Mouse (Mus musculus): ENCODE data around the gene Tnfrsf13b. TPM values are rescaled to one million over a fixed set of nuclear protein-coding genes. Genes with fewer than 3 reads are reported as not detected.
"Not testable (repeated sequence)": the region's sequence is repeated elsewhere in the genome, so short reads cannot be mapped to it uniquely, and the experiment has no call there.

The Tnfrsf13b gene
- total RNA-seq, 2 experiments from 2014 or later, result 4.0 to 7.1 TPM

DNA sequence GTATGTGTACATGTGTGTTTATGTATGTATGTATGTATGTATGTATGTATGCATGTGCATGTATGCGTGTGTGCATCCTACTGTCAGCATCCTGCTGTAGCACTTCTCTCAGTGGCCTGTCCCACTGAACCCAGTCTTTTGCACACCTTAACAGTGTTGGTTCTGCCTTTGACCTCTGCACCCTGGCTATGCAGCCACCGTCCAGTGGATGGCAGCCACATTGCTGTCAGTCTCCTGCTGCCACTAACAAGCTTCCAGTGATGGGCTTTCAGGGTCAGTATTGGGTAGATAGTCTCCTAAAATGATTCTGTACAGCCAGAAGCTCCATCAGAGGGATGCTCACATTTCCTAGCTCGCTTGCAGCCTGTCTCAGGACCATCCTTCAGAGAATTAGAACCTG, 2.7 kb upstream of the Tnfrsf13b start:
- no peak for ATAC-seq (replicated peaks; ENCODE audit: low FRiP score, poor library complexity, severe bottlenecking)

DNA sequence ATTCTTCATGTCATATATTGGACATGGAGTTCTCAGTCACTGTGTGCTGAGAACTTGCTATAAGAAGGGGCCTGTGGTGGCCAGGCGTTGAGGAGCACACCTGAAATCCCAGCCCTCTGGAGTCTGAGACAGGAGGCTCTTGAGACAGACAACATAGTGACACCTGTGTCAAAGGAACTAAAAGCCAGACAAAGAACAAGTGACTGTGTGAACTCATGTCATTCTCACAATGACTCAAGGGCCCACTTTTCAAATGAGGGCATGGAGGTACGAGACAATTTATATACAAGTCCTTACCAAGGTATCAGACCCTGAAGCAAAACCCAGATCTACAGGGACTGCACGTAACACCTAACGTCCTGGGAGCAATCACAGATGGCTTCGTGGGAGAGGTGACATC, 585 bp upstream of the Tnfrsf13b start:
- ATAC-seq (replicated peaks; ENCODE audit: low FRiP score, poor library complexity, severe bottlenecking), result no peak

DNA sequence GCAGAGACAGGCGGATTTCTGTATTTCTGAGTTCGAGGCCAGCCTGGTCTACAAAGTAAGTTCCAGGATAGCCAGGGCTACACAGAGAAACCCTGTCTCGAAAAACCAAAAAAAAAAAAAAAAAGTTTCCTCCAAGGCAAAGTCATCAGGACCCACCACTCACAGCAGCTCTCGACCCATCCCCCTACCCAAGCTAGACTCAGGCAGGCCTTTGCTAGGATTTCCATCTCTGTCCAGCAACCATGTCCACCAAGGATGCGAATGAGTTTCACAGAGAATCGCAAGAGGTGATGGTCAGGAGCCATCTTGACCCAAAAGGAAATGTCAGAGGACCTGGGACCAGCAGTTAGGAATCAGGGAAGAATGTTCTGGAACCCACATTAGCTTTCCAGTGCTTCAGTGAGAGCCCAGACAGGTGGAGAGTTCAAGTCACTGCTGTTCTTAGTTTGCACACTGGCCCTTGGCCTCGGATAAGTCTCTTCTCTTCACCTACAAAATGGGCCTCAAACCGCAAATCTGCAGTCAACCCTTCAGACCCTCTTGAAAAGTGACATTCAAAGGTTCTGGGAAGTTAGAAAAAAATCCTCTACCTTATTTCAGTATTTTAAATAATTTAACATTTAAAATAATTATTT, 983 bp downstream of the Tnfrsf13b start:
- no peak for ATAC-seq (replicated peaks; ENCODE audit: low FRiP score, poor library complexity, severe bottlenecking)

DNA sequence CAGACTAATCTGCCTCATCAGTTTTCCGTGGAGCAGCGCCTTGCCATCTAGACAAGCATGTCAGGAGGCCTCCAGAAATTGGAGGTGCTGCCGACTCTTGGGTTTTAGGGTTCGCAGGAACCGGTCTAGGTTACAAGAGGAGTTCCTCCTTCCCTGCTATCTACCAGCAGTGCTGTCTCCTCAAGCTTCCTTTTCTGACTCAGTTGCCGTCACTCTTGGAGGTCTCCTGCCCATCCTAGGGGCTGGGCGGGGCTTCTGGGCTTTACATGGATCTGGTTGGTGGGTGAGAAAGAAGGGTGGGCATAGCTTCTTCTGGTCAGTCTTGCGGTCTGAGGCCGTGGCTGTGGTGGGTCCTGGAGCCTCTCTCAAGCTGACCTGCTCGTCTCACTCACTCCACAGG, 2.8 kb downstream of the Tnfrsf13b start:
- ATAC-seq (replicated peaks; ENCODE audit: low FRiP score, poor library complexity, severe bottlenecking), result no peak

DNA sequence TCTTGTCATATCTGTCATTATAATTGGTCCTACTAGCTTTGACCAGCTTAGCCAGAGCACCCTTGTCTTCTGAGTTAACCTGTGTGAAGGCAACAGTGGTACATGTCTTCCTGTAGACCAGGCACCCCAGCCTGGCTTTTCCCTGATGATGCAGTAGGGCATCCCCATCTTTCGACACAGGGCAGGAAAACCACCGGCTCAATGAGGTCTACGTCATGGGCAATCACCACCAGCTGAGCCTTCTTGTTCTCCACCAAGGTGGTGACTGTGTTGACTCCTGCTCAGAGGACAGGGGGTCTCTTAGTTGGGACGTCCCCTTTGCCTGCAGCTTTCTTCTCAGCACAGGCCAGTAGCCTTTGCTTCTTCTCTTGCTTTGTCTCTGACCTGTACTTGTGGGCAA, 4.1 kb downstream of the Tnfrsf13b start:
- not testable (repeated sequence) for ATAC-seq (replicated peaks; ENCODE audit: low FRiP score, poor library complexity, severe bottlenecking)

DNA sequence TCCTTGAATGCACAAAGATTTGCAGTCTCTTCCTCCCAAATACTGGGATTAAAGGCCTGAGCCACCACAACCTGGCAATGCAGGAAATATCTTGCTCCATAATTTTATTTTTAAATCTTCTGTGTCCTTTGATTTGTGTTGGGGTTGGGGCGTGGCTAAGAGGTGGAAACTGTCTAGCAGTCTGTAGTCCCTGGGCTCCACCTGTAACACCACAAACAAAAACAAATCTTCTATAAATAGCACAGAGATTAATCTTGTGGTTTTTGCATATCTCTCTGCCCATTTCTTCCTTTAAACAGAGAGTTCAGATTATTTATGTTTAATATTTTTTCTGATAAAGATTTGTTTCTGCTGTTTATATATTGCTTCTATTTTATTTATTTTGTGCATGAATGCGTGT, 6.4 kb downstream of the Tnfrsf13b start:
- ATAC-seq (replicated peaks; ENCODE audit: low FRiP score, poor library complexity, severe bottlenecking), result no peak

DNA sequence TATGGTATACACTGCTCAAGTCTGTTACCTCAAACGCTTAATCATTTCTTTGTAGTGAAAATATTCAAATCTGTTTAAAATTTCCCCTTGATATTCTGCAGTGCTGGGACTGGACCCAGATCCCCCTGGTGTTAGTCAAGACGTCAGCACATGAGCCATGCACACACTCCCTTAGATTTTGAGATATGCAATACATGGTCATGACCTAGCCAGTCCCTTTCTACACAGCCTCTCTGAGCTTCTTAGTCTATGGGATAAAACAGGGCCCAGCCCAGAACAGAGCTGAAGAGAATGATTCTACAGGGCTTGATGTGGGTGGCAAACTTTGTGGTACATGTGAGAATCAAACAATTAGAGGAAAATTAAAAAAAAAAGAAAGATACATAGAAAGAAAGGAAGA, 15.1 kb downstream of the Tnfrsf13b start:
- ATAC-seq (replicated peaks; ENCODE audit: low FRiP score, poor library complexity, severe bottlenecking), result no peak

DNA sequence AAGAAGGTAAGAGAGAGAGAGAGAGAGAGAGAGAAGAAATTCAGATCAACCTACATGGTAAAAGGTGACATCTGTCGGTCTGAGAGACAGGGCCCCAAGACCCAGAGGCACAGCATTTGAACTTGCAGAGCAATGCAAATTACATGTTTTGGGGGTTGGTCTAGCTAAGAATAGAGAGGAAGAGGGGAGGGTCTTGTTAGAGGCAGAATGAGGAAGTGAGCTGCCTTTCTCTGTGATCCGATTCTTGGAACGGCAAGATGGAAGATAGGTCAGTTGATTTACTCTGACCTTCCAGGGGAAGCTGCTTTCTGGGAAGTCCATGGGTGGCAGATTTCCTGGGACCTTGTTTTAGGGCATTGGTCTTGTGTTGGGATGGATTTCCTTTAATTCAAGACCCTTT, 15.7 kb downstream of the Tnfrsf13b start:
- ATAC-seq (replicated peaks; ENCODE audit: low FRiP score, poor library complexity, severe bottlenecking), result no peak

DNA sequence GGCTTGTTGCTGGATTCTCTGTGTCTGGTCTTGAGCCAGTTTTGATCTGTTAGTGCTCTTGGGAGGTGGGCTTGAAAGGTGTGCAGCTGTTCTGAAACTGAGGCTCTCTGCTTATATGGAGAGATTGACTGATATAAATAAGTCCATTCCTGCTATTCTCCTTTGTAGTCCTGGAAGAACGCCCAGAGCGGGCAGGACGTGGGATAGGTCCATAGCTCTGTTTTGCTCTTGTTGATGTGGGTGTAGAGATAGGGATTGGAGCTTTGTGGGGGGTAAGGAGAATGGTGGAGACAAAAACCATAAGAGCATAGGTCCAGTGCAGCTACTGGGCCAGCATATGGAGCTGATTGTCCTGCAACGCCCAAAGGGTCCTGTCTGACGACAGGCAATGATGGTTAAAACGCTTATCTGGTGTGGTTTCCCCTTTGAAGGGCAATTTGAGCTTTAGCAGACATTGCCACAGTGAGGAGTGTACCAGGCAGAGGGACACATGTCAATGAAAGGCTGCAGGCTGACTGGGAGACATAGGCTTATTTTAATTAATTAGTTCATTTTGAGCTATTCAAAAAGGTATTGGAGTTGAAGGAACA, 16.5 kb downstream of the Tnfrsf13b start:
- no peak for ATAC-seq (replicated peaks; ENCODE audit: low FRiP score, poor library complexity, severe bottlenecking)

DNA sequence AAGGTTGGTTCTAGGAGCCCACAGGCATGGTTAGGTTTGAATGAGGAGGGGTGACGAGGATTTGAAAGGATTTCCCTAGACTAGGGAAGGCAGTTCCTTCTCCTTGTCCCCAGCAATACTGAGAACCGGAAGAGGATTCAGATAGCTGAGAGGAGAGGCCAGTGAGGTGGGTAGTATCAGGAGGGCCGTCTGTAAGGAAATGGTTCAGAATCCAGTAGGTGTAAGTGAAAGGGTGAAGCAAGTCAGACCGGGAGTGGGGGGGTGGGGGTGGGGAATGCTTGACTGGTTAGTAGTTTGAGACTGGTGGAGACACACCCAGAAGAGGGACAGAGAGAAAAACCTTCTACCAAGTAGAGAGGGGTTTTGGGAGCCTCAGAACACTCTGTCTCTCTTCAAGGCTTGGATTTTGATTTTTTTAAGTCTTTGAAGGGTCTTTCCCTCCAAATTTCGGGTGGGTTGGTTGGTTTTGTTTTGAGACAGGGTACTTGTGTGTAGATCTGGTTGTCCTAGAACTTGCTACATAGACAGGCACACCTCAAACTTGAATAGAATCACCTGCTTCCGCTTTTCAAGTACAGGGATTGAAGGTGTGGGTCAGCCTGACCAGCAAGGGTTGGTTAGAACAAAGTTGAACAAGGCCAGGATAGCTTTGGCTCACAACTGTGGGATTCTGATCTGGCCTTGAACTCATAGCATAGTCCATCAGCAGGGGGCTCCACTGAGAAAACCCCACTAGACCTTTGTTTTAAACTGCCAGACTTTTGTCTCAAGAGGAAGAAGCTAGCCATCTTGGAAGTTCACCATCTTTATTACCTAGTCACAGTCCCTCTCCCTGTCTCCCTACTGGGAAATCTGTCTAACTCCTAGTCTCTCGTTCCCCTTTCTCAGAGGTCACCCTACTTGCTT, 17.3 kb downstream of the Tnfrsf13b start:
- ATAC-seq (replicated peaks; ENCODE audit: low FRiP score, poor library complexity, severe bottlenecking), result no peak

DNA sequence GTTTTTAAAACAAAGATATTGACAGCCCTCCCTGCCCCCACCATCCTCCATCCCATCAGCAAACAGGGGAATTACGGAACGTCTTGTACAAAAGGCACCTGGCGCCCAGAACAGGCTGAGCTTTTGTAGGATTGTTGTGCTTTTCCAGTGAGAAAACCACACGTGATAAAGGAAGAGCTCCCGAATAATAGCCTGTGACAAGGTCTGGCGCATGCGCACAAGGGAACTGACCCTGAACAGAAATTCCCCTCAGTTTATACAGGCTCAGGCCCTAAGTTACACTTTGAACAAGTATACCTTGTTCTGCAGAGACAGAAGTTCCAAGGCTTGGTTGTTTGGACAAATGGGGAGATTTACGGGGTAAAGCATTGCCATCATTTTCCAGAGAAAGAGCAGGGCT, 19.0 kb downstream of the Tnfrsf13b start:
- ATAC-seq (replicated peaks; ENCODE audit: low FRiP score, poor library complexity, severe bottlenecking), result no peak

DNA sequence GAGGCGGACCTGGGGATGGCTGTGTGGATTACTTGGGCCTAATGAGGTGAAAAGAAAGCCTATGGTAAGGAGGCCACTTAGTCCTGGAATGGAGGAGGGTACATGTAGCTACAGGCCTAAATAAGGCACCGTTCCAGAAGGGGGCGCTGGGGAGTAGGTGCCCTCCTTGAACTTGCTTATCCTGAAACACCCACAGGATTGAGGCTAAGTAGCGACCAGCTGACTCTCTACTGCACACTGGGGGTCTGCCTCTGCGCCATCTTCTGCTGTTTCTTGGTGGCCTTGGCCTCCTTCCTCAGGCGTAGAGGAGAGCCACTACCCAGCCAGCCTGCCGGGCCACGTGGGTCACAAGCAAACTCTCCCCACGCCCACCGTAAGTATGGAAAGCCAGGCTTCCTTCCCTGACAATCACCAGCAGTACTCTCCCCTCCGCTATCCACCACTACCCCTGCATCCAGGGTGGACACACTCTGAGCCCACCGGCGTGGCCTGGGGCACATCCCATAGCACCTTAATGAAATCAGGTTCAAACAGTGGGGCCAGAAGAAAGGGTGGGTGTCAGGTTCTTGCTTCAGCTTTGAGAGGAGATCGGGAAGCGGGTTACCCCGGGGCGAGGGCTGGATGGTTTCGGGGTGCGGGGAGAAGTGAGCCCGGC, 20.2 kb downstream of the Tnfrsf13b start:
- ATAC-seq (replicated peaks; ENCODE audit: low FRiP score, poor library complexity, severe bottlenecking), result no peak

DNA sequence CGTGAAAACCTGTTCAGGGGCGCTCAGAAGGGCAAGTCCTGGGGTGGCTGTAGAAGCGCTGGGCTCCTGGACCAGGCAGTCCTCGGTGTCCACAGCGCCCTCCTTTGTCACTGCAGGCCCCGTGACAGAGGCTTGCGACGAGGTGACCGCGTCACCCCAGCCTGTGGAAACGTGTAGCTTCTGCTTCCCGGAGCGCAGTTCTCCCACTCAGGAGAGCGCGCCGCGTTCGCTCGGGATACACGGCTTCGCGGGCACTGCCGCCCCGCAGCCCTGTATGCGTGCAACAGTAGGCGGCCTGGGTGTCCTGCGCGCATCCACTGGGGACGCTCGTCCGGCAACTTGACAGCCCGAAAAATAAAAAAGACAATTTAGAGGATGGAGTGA, 20.7 kb downstream of the Tnfrsf13b start:
- ATAC-seq (replicated peaks; ENCODE audit: low FRiP score, poor library complexity, severe bottlenecking), result no peak

DNA sequence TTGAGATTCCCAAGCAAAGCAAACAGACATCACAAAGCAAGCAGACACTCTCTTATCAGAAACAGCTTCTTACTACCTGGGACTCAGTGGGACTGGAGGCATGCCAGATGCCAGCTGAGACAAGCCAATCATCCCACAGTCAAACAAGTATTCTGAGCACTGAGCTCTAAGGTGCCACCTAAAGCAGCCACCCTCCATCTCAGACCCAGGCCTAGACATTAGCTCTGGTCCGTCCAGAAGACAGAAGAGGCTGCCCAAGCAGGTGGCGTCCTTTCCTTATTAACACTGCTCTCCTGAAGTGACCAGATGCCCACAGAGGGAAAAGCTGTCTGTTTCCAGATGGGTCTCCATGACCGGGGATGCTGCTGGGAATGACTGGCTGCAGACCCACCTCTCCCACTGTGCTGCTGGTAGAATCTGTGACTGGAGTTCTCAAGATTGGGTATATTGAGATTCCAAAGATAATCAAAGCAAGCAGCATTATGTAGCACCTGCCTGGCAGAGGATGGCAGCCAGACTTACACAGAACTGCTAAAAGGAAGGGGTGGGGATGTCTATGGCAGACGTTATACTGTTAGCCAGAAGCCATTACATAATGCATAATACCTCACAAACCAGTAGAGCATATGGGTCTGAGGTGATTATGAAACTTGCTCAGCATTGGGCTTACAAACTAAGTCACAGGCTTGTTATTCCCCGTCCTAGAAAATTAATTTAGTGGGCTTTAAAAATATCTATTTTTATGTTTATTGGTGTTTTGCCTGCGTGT, 23.9 kb downstream of the Tnfrsf13b start:
- ATAC-seq (replicated peaks; ENCODE audit: low FRiP score, poor library complexity, severe bottlenecking), result no peak

DNA sequence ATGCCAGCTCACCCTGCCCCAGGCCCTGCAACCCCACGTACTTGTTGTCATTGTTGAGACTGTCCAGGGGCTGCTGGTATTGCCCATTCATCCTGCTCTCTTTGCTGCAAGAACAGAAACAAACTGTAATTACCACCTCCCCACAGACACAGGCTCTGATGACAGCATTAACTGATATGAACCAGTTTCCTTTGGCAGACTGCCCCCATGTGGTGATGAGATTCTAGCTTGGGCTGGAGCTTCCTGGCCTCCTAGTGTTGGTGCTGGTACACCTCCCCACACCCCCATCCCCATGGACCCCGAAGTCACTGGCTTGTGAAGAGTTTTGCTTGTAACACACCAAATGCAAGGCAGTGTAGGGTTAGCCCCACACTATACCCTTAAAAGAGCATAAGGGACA, 29.2 kb downstream of the Tnfrsf13b start:
- no peak for ATAC-seq (replicated peaks; ENCODE audit: low FRiP score, poor library complexity, severe bottlenecking)

DNA sequence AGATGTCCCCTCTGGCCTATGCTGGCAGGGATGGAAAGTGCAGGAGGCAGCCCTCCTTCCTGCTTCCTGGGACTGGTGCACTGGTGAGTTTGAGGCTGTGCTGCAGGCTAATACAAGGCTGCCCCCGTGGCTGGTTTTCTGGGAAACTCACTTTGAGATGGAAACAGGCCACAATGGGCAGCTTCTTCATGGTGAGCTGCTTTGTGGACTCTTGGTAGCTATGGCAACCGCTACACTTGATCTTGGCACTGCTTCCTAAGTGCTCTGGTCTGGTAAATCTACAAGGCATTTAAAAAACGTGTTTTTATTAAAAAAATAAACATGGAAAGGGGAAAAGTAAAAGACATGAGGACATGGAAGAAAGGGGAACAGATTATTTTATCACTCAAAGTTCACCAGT, 31.6 kb downstream of the Tnfrsf13b start:
- no peak for ATAC-seq (replicated peaks; ENCODE audit: low FRiP score, poor library complexity, severe bottlenecking)

DNA sequence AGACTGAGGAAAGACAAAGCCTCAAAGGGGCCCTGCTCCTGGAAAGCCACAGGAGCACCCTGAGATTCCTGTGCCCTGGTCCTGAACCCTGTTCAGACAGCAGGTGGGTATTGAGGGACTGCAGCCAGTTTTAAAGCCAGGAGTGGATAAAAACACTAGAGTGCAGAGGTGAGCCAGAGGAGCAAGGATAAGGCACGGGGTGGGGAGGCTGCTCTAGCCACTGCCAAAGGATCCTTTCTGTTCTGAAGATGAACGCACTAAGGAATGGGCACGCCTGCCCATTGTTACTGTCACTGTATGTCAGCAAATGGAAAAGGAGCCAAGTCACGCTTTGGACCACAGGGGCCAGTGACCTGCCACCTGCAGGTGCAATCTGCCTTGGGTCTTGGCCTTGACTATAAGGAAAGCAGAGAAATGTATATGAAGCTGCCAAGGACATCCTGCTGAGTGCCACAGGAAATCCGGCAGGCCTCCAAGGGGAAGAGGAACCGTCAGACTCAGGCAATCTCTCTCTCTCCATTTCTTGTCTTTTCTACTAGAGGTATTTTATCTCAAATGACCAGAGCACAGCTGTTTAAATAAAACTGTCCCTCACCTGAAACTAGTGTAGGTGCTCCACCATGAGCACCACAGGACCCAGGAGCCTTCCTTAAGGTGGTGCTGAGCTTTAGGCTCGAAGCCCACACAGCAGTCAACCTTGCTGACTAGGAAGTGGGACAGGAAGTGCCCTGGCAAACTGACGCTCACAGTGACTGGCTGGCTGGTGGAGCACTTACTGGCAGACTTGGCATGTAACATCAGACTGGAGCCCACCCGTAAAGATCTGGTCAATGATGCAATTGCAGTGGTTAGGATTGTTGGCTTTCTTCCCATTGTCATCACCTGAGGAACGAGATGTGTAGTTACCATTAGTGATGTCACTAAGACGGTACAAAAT, 33.5 kb downstream of the Tnfrsf13b start:
- ATAC-seq (replicated peaks; ENCODE audit: low FRiP score, poor library complexity, severe bottlenecking), result no peak

DNA sequence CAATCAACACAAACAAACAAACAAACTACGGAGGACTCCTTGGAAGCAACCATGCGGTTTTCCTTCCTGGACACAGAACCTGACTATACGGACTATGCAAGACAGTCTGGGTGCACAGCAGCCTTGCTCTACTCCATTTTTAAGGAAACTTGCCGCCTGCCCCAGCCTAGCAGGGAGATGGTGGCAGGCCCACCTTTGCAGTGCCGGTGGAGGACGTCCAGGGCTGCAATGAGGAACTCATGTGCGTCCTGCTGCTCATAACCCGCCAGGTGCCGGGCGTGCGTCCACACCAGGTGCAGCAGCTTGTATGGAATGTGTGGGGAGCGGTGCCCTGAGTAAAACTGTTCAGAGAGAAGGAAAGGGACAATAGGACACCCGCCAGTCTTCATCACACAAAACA, 34.6 kb downstream of the Tnfrsf13b start:
- ATAC-seq (replicated peaks; ENCODE audit: low FRiP score, poor library complexity, severe bottlenecking), result no peak

DNA sequence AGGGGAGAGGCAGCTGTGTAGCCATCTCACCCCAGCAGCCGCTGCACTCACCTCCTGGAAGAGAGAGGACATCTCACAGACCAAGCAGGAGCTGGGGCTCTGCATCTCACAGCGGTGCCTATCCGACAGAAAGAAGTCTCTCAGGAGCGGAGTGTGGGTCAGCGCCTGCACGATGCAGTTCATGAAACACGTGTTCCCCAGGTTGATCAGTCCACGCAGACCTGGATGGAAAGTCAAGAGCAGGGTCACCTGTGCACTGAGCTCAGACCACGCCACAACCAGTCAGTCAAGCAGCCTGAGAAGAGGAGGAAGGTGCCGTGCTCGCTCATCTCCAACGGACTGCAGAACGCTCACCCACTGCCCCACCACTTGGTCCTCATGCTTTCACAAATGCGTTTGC, 36.2 kb downstream of the Tnfrsf13b start:
- ATAC-seq (replicated peaks; ENCODE audit: low FRiP score, poor library complexity, severe bottlenecking), result no peak
